Mouse (Mus musculus) MEL (cell line): Measurements from ENCODE around the gene Cobll1.

Source experiments
- CTCF ChIP-seq, 3 experiments: IDR thresholded peaks in 2 of 3; conservative IDR thresholded peaks in 1 of 3; 2 replicates each; pipeline ENCODE4 v1.5.1; 2011 to 2012; ENCODE audit warnings: low read length in 3 of 3, low read depth in 2 of 3, mild to moderate bottlenecking in 2 of 3, improper control_type of control experiment in 1 of 3, inconsistent platforms in 1 of 3, mixed read lengths in 1 of 3, moderate library complexity in 1 of 3; ENCODE audit not compliant: control insufficient read depth in 1 of 3, insufficient read depth in 1 of 3, poor library complexity in 1 of 3, severe bottlenecking in 1 of 3
- ELF1 ChIP-seq: IDR thresholded peaks from 2 replicates; pipeline ENCODE4 v1.6.1; 2014; ENCODE audit warnings: low read depth, mild to moderate bottlenecking, inconsistent platforms, low read length, improper control_type of control experiment, moderate library complexity
- EP300 ChIP-seq, 2 experiments: IDR thresholded peaks; 2 replicates each; pipeline ENCODE4 v1.6.1; 2011; ENCODE audit warnings: improper control_type of control experiment in 2 of 2, low read length in 2 of 2, low read depth in 1 of 2, mild to moderate bottlenecking in 1 of 2
- KAT2A ChIP-seq: conservative IDR thresholded peaks from 2 replicates; pipeline ENCODE4 v1.6.1; 2012; ENCODE audit warnings: low read depth, low read length, improper control_type of control experiment, inconsistent platforms
- MAFK ChIP-seq: IDR thresholded peaks from 2 replicates; pipeline ENCODE4 v1.6.1; 2011; ENCODE audit warnings: low read depth, mild to moderate bottlenecking, low read length, improper control_type of control experiment, borderline replicate concordance
- MXI1 ChIP-seq: IDR thresholded peaks from 2 replicates; pipeline ENCODE4 v1.6.1; 2011; ENCODE audit warnings: mild to moderate bottlenecking, low read depth, low read length, improper control_type of control experiment
- NELFE ChIP-seq: IDR thresholded peaks from 2 replicates; pipeline ENCODE4 v1.6.1; 2011; ENCODE audit warnings: low read depth, low read length, improper control_type of control experiment
- POLR2AphosphoS2 ChIP-seq: IDR thresholded peaks from 2 replicates; pipeline ENCODE4 v1.6.1; 2011; ENCODE audit warnings: low read length, improper control_type of control experiment
- TBP ChIP-seq: IDR thresholded peaks from 2 replicates; pipeline ENCODE4 v1.8.0; 2011; ENCODE audit warnings: low read depth, low read length, improper control_type of control experiment
- TCF12 ChIP-seq: IDR thresholded peaks from 2 replicates; pipeline ENCODE4 v1.6.1; 2014; ENCODE audit warnings: low read depth, mild to moderate bottlenecking, inconsistent platforms, low read length, improper control_type of control experiment, moderate library complexity
- USF1 ChIP-seq: IDR thresholded peaks from 2 replicates; pipeline ENCODE4 v1.6.1; 2014; ENCODE audit warnings: low read depth, mild to moderate bottlenecking, inconsistent platforms, low read length, improper control_type of control experiment, moderate library complexity
- USF2 ChIP-seq, 2 experiments: IDR thresholded peaks; 2 replicates each; pipeline ENCODE4 v1.6.1; 2011 to 2012; ENCODE audit warnings: improper control_type of control experiment in 2 of 2, low read length in 2 of 2, borderline replicate concordance in 1 of 2, inconsistent platforms in 1 of 2, low read depth in 1 of 2, mild to moderate bottlenecking in 1 of 2; ENCODE audit not compliant: insufficient read depth in 1 of 2
- ZMIZ1 ChIP-seq: IDR thresholded peaks from 2 replicates; pipeline ENCODE4 v1.6.1; 2012; ENCODE audit warnings: low read depth, mild to moderate bottlenecking, inconsistent platforms, low read length, improper control_type of control experiment, moderate library complexity

DNA sequence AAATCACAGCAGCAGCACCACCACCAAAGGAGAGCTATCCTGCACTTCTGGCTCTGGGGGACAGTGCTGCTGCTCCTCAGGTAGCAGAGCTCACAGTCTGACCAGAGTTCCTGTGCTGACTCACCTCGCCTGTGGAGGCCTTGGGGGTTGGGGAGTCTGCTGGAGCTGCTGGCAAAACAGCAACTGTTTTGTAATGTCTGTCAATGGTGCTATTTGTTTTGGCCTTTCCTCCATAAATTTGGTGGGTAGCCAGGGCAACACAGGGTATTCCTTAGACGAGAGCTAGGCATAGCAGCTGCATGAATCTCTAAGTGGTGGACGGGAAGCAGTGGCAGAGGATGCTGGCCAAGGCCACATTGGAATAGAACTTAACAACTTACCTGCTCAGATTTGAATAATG is 46.2 kb upstream of the Cobll1 start:
- TF ChIP-seq NELFE (no peak), EP300 (IDR thresholded peaks at IDR 0.05; ENCODE audit: low read depth in 1 of 2, low read length in 2 of 2) (no peak), ELF1 (no peak), KAT2A (no peak), MAFK (no peak), USF1 (no peak), TBP (no peak), CTCF (IDR thresholded peaks at IDR 0.05 in 2 of 3, conservative IDR thresholded peaks at IDR 0.05 in 1 of 3; ENCODE audit: control insufficient read depth in 1 of 3, insufficient read depth in 1 of 3, low read depth in 2 of 3, low read length in 3 of 3, poor library complexity in 1 of 3, severe bottlenecking in 1 of 3) (no peak), USF2 (IDR thresholded peaks at IDR 0.05; ENCODE audit: borderline replicate concordance in 1 of 2, insufficient read depth in 1 of 2, low read depth in 1 of 2, low read length in 2 of 2) (no peak), TCF12 (no peak), MXI1 (no peak), ZMIZ1 (no peak), POLR2AphosphoS2 (no peak)
